Mouse (Mus musculus): ENCODE measurements at regions not wholly inside any gene's neighbourhood (a gene's known extent, or its start where the extent isn't known, plus 50 kb on each side); places are given as distances from the start of the nearest gene placed in this dataset.

GRCm38 (mm10) chr12:29075096-29075852, 323.7 kb downstream of the Eipr1 start:
- no peak for TF ChIP-seq POLR2A (IDR thresholded peaks at IDR 0.05; ENCODE audit: insufficient read depth, low read depth, low read length)
- TF ChIP-seq EP300 (IDR thresholded peaks at IDR 0.05; ENCODE audit: insufficient read depth, low read depth, low read length) = no peak
- no peak for TF ChIP-seq CTCF (IDR thresholded peaks at IDR 0.05)

All from heart, adult 2 months (tissue).